Mouse (Mus musculus): ENCODE data around the gene AL731706.1.

GRCm38 (mm10) chr2:136854543-136855388 lies 36.4 kb downstream of the AL731706.1 start:
- TF ChIP-seq CTCF (IDR thresholded peaks at IDR 0.05; ENCODE audit: control insufficient read depth, insufficient read depth, insufficient read length) (no peak), FOSL1 (IDR thresholded peaks at IDR 0.05; ENCODE audit: insufficient read depth, low read length, poor library complexity, severe bottlenecking) (no peak), MYOG (IDR thresholded peaks at IDR 0.05; ENCODE audit: control insufficient read depth, extremely low read depth, insufficient read length) (no peak)
